Mouse (Mus musculus) cerebellum, adult 2 months (tissue): ENCODE measurements around the gene 2010111I01Rik.

Experiments
- CTCF ChIP-seq: fragments of 200-500 bp; IDR thresholded peaks from 2 replicates; pipeline ENCODE4 v1.5.1; 2011; ENCODE audit warnings: low read depth, mild to moderate bottlenecking, control low read depth, low read length, moderate library complexity, borderline replicate concordance; ENCODE audit not compliant: insufficient read depth
- POLR2A ChIP-seq: fragments of 200-500 bp; IDR thresholded peaks from 2 replicates; pipeline ENCODE4 v1.6.1; 2011; ENCODE audit warnings: low read length, control low read depth, borderline replicate concordance; ENCODE audit not compliant: insufficient read depth

GRCm38 (mm10) chr13:62955997-62956396 is 8.7 kb upstream of the 2010111I01Rik start:
- no peak for TF ChIP-seq POLR2A
- TF ChIP-seq CTCF: no peak
